Mouse (Mus musculus) lung, postnatal 36 days (tissue): ENCODE measurements at regions not wholly inside any gene's neighbourhood (a gene's known extent, or its start where the extent isn't known, plus 50 kb on each side); places are given as distances from the start of the nearest gene placed in this dataset.

Experiments
- DNase-seq: peaks from one replicate; pipeline ENCODE4 v3.0.0; 2022; ENCODE audit warnings: mixed read lengths

- no peak for DNase-seq
Observed at GRCm38 (mm10) chr2:178838571-178838970, 408.2 kb downstream of the Cdh26 start.

- DNase-seq: peak; percentile 4
Observed at GRCm38 (mm10) chr2:178840975-178841374, 410.6 kb downstream of the Cdh26 start.

- no peak for DNase-seq
Observed at GRCm38 (mm10) chr2:178842595-178842994, 412.3 kb downstream of the Cdh26 start.

DNA sequence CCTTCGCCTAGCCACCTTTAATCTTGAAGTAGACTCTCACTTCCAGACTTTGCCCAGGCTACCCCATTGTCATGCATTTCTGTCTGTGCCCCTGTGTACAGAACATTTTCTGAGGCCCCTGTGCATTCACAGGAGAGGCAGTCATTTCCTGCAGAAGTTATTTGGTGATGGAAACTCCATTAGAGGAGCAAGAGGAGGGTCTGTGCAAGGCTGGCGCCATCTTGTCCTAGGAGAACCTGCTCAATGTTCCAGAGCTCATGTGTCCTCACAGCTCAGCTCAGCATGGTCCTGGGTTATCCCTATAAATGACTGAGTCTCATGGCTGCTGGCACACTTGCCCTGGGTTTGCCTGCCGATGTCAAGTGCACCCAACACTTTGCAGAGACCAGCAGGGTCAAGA is 413.1 kb downstream of the Cdh26 start:
- no peak for DNase-seq

GRCm38 (mm10) chr2:178844561-178844960 is 414.2 kb downstream of the Cdh26 start:
- no peak for DNase-seq

- no peak for DNase-seq
Observed at GRCm38 (mm10) chr2:178850320-178850719, 420.0 kb downstream of the Cdh26 start.

- no peak for DNase-seq
Observed at GRCm38 (mm10) chr2:178850769-178851168, 420.4 kb downstream of the Cdh26 start.

DNA sequence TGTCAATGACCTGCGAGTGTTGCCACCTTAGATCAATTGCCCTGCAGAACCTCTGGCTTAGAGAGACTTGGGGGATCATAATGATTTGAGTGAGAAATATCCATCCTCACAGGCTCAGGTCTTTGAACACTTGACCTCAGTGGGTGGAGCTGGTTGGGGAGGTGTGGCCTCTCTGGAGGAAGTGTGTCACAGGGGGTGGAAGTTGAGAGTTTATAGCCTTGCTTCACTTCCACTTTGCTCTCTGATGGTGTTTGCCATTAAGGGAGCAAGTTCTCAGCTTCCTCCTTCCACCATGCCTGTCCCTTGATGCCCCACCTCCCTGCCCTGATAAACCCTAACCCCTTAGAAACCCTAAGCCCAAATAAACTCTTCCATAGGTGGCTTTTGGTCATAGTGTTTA is 423.7 kb downstream of the Cdh26 start:
- DNase-seq: no peak

GRCm38 (mm10) chr2:178854760-178855159 is 424.4 kb downstream of the Cdh26 start:
- no peak for DNase-seq

- no peak for DNase-seq
Observed at GRCm38 (mm10) chr2:178862620-178863019, 432.3 kb downstream of the Cdh26 start.

DNA sequence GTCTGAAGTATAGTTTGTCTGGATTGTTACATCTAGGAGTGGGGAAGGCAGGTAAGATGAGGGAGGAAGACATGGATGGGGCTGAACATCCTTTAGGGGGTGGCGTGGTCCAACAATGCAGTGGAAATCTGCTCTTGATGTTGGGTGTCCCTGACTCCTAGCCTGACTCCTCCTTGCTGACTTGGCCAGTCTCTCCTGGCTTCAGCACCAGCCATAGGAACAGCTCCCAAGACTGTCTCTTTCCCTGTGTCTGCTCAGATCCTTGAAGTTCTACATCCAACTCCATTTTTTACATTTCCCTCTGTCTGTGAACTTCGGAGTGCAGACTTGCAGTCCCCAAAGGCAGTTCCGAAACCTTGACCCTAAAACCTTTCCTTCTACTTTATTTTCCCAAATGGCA is 436.8 kb downstream of the Cdh26 start:
- no peak for DNase-seq

DNA sequence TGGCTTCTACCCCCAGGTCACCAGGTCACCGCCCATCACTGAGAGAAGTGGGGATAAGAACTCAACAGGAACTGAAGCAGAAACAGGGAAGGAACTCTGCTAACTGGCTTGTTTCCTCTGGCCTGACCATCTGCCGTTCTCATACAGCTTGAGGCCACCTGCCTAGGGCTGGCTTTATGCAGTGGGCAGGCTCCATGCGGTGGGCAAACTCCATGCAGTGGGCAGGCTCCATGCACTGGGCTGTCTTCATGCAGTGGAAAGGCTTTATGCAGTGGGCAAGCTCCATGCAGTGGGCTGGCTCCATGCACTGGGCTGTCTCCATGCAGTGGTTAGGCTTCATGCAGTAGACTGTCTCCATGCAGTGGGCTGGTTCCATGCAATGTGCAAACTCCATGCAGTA is 438.8 kb downstream of the Cdh26 start:
- DNase-seq: no peak

DNA sequence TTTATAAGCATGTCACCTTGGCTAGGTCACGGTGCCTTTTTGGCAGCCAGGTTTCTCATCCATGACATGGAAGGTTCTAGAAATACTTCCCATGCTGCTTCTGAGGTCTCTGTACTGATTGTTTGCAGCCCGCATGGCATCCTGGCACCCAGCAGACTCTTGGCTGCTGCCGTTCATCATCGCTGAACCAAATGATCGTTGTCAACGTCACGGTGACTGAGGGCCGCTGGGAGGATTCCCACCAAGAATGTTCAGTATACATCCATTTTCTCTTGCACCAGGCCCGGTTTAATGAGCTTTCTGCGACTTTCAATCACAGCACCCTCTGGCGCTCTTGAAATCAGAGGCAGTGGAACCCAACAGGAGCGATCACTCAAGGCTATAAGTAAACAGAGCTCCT is 448.1 kb downstream of the Cdh26 start:
- DNase-seq: no peak

DNA sequence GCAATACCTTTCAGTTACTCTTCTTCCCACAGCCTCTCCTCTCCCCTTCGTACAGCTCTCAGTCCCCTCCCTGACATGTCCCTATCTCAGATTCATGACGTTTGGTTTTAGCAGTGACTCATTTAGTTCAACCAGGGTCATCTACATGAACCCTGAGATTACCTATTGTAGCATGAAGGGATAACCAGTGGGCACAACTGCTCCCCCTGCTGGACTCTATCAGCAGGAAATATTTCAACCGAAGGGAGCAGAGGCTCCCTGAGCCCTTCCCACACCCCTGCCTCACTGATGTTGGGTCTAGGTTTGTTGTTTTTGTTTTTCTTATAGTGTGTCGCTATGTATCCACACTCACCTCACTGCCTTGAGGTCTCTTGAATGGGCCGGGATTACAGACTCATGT is 455.4 kb downstream of the Cdh26 start:
- peak; percentile 31 for DNase-seq

- peak; percentile 52 for DNase-seq
Observed at GRCm38 (mm10) chr2:178888704-178889103, 458.4 kb downstream of the Cdh26 start.

GRCm38 (mm10) chr2:178902397-178902796 is 472.1 kb downstream of the Cdh26 start:
- no peak for DNase-seq

- no peak for DNase-seq
Observed at GRCm38 (mm10) chr2:178909325-178909724, 479.0 kb downstream of the Cdh26 start.

DNA sequence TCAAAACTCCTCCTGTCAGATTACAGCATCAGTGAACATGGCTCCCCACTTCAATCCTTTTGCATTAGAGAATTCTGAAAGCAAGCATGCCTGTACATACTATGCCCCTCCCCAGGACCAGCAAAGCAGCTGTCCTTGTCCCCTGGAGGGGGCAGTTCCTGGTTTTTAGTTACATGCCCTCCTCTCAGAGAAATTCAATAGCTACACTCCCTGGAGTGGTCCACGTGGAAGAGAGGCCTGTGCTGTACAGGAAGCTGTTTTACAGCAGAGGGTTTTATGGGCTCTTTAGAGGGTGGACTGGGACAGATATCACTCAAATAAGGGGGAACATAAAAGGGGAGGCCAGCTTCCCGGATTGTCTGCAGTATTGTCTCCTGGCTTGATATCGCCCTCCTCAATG is 481.3 kb downstream of the Cdh26 start:
- DNase-seq: no peak

- DNase-seq: no peak
Observed at GRCm38 (mm10) chr2:178916316-178917033, 486.1 kb downstream of the Cdh26 start.

DNA sequence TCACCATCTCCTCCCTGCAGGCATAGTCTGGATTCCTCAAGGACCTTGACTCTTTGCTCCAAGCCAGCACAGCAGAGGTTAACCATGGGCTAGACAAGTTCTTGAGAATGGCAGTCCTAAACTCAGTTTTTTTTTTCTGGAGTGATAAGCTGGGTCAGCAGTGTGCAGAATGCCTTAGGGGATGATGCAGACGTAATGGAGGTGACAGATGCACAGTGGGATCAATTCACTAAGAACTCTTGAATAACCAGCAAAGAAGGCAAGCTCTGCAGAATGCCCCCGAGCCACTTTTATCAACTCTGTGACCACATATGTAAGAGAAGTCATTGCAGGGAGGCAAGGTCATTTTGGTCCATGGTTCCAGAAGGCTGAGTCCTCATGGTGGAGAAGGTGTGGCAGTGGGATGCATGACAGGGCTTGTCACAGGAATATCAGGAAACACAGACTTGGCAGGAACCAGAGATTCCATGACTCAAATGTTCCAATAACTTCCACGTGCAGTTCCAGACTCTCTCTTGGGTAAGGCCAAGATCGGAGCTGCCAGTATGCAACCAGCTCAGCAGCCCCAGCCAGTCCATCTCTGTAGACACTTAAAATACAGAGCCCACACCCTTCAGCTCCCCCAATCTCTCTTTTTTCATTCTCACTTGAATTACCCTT is 494.3 kb downstream of the Cdh26 start:
- no peak for DNase-seq

GRCm38 (mm10) chr2:178927038-178927660 is 496.8 kb downstream of the Cdh26 start:
- no peak for DNase-seq

DNA sequence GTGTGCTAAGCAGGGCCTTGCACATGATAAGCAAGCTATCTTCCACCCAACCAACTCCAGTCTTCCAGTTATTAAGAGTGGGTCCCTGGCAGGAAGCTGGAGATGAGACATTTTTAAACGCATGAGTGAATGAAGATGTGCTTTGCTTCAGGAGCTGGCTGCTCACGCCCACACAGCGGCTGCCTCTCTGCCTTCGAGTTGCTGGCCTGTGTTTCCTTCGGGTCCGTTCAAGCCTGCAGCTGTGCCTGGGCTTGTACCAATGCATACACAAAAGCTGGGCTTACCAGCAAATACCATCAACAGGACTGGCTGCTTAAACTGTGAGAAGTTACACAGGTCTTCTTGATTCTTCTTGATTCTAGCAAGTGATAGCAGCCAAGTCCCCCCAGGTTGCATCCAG is 498.7 kb downstream of the Cdh26 start:
- DNase-seq: no peak

DNA sequence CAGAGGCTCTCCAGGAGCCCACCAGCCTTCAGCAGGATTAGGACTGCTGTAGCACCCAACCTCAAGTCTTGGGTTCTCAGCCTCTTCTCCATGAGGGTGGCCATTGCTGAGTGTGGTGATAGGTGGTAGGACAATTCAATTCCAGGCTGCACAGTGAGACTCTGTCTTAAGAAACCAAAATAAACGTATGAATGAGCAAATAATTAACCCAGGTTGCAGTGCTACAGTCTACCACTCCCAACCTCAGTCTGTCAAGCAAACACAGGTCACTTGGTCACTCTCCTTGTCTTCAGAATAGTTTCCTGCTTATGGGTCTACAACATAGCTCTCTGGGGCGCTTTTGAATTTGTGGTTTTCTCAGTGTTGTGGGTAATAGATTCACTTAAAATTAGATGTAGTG is 499.8 kb downstream of the Cdh26 start:
- no peak for DNase-seq

DNA sequence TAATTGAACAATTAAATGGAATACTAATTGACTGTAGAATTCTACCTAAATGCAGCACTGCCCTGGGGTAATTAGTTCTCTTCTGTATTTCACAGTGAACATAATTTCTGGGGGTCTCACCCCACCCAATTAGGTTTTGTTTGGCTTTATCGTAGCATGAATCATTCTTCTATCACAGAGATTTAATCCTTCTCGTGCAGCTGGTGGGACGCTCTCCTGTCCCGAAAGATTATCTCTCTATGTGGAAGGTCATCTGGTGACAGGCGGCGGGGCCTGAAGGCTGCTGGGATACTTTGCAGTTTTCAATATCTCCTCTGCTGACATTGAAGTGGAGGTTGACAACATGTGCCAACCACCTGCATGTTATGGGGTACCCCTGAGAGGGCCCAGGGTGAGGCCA is 493.8 kb upstream of the Cdh4 start:
- no peak for DNase-seq
